Mouse (Mus musculus): ENCODE results near the gene Uck2.
A peak's percentile ranks its signal among the peaks of the same experiment; 100 is the strongest.

The Uck2 gene

GRCm38 (mm10) chr1:167253579-167253978 is 31.5 kb downstream of the Uck2 start:
- no peak for DNase-seq (ENCODE audit: low spot score)

- DNase-seq (ENCODE audit: low spot score): no peak
These were observed 35.2 kb downstream of the Uck2 start for GRCm38 (mm10) chr1:167249881-167250280.

- peak; percentile 34 for DNase-seq (ENCODE audit: low spot score)
These were observed 35.9 kb downstream of the Uck2 start for GRCm38 (mm10) chr1:167249252-167249651.

GRCm38 (mm10) chr1:167247886-167248285 is 37.2 kb downstream of the Uck2 start:
- DNase-seq (ENCODE audit: low spot score): no peak

- peak; percentile 41 for DNase-seq (ENCODE audit: low spot score)
These were observed 38.1 kb downstream of the Uck2 start for GRCm38 (mm10) chr1:167246976-167247375.

- DNase-seq (ENCODE audit: low spot score): no peak
These were observed 38.8 kb downstream of the Uck2 start for GRCm38 (mm10) chr1:167246275-167246674.

GRCm38 (mm10) chr1:167245180-167245641 is 39.9 kb downstream of the Uck2 start:
- DNase-seq (ENCODE audit: low spot score): peak; percentile 37

- DNase-seq (ENCODE audit: low spot score): no peak
These were observed 42.9 kb downstream of the Uck2 start for GRCm38 (mm10) chr1:167242191-167242681.

- no peak for DNase-seq (ENCODE audit: low spot score)
These were observed 43.6 kb downstream of the Uck2 start for GRCm38 (mm10) chr1:167241487-167241886.

GRCm38 (mm10) chr1:167240361-167240760 is 44.8 kb downstream of the Uck2 start:
- DNase-seq (ENCODE audit: low spot score): peak; percentile 17

GRCm38 (mm10) chr1:167239916-167240315 is 45.2 kb downstream of the Uck2 start:
- DNase-seq (ENCODE audit: low spot score): no peak

GRCm38 (mm10) chr1:167237798-167238197 is 47.3 kb downstream of the Uck2 start:
- no peak for DNase-seq (ENCODE audit: low spot score)

- DNase-seq (ENCODE audit: low spot score): no peak
These were observed 48.3 kb downstream of the Uck2 start for GRCm38 (mm10) chr1:167236790-167237189.

- DNase-seq (ENCODE audit: low spot score): no peak
These were observed 50.8 kb downstream of the Uck2 start for GRCm38 (mm10) chr1:167234344-167234743.

- no peak for DNase-seq (ENCODE audit: low spot score)
These were observed 52.2 kb downstream of the Uck2 start for GRCm38 (mm10) chr1:167232918-167233317.

- no peak for DNase-seq (ENCODE audit: low spot score)
These were observed 53.4 kb downstream of the Uck2 start for GRCm38 (mm10) chr1:167231612-167232283.

GRCm38 (mm10) chr1:167230930-167231611 is 54.0 kb downstream of the Uck2 start:
- no peak for DNase-seq (ENCODE audit: low spot score)

GRCm38 (mm10) chr1:167222382-167223010 is 62.6 kb downstream of the Uck2 start:
- no peak for DNase-seq (ENCODE audit: low spot score)

- DNase-seq (ENCODE audit: low spot score): peak; percentile 73
These were observed 64.6 kb downstream of the Uck2 start for GRCm38 (mm10) chr1:167220303-167221174.

- DNase-seq (ENCODE audit: low spot score): no peak
These were observed 69.7 kb downstream of the Uck2 start for GRCm38 (mm10) chr1:167215460-167215859.

- DNase-seq (ENCODE audit: low spot score): no peak
These were observed 72.4 kb downstream of the Uck2 start for GRCm38 (mm10) chr1:167212710-167213109.
